Mouse (Mus musculus) ES-CJ7 (cell line): ENCODE data around the gene Cd48.
"Not testable (repeated sequence)": the region's sequence is repeated elsewhere in the genome, so short reads cannot be mapped to it uniquely, and the experiment has no call there.

ENCODE experiments used
- DNase-seq: peaks from one replicate; pipeline ENCODE4 v3.0.0; 2011; ENCODE audit warnings: low read depth, low spot score

Cd48 gene

DNA sequence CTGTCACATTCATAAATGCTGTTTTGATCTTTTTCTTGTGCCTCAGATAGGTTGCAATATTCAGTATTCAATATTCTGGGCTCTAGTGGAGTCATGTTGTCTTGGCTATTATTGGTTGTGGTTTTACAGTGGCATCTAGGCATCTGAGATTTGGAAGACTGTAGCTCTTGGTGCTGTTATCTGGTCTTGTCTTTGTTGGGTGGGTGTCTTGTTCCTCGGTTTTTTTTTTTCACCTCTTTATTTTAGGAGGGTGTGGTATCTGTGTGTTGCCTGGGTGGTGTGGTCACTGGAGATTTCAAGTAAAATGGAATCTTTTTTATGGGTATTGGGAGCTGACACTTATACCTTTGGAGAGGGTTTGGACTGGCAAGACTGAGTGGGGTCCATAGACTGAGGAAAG lies 12.1 kb downstream of the Cd48 start:
- no peak for DNase-seq

DNA sequence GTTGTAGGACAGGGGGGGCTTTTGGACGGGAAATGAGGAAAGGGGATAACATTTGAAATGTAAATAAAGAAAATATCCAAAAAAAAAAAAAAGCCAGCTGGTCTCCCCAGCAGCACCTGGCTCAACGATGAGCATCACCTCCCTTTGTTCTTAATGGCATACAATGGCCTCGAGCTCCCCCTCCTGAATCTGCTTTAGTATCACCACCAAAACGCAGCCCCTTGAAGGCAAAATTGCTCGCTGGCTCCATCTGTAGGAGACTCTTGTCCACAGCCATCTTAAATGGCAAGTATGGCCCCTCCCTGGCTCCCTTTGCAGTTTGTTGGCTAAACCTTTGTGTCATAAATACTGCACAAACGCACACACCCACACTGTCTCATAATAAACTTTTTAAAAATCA lies 17.2 kb downstream of the Cd48 start:
- DNase-seq, result peak; percentile 87

DNA sequence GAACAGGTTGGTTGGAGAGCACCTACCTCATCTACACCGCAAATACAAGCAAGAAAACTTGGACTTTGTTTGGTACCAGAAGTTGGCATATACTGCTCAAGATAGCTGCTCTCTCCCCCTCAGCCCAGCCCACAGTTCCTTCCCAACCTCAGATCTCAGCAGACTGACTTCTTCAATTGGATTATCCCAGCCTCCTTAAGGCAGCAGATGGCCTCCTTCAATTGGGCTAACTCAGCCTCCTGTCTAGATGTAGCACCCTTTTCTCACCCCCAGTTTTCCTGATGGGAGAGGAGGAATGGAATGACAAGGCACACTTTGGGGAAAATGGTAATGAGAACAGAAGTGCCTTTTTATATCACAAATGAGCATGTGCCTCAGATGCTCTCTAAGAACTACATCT lies 31.9 kb downstream of the Cd48 start:
- not testable (repeated sequence) for DNase-seq

DNA sequence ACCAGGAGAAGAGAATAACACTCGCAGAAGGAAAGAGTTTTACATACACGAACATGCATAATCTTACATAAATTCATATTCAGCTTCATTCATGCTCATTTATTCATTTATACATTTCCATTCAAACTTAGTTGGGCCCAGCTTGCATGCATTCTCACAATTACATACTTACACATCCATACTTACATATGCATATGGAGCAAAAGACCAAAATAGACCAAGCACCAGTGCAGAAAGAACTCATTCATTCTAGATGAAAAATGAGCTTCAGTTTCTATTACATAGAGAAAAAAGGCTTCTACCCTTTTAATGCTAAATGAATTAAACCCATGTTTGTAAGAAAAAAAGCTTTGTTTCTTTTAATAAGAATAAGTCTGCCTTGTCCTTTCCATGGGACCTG lies 33.6 kb downstream of the Cd48 start:
- DNase-seq, result no peak

DNA sequence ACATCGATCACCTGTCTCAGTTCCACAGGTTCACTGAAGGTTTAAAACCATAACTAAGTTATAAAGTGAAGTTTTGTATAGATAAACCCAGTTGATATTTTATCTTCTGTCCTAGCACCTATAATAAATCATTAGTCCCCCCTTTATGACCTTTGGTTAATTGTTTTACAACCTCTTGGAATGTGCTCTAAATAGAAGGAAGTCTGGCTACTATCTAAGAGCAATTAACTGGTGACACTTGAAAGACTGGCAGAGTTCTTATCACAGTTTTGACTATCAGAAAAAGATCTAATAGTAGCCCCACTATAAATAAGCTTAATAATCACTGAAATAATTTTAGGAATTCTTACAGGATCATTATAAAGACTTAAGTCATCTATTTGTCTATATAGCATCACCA lies 34.4 kb downstream of the Cd48 start:
- no peak for DNase-seq

DNA sequence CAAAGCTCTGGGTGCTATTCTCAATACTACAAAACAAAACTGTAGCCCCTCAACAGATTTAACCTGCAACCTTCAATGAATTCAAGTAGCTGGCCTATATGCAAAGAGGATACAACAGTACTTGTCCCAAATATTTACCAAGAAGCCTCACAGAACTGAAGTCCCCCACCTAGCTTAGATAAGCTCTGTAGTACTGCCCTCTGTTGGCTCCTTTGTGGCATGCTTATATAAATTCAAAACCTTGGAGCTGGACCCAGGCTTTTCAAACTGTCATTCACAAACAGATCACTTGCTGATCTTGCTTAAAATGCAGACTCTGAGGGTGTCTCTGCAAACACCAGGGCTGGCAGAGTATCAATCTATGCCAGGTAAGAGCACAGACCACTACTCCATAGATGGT lies 49.4 kb downstream of the Cd48 start:
- DNase-seq, result no peak

DNA sequence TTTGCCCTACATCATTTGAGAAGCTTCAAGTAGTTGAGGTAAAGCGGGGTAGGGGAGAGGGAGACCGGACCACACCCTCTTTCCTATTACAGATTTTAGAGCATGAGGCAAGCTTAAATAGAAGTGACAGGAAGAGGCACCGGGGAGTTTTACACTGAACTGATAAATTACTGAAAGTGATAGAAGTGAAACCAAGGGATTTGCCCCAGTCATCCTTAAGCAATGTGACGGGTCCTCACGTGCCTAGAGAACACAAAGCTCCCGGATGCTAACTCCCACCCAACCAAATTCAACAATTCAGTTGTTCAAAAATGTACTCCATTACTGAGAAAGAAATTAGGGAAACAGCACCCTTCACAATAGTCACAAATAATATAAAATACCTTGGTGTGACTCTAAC lies 53.1 kb downstream of the Cd48 start:
- no peak for DNase-seq

DNA sequence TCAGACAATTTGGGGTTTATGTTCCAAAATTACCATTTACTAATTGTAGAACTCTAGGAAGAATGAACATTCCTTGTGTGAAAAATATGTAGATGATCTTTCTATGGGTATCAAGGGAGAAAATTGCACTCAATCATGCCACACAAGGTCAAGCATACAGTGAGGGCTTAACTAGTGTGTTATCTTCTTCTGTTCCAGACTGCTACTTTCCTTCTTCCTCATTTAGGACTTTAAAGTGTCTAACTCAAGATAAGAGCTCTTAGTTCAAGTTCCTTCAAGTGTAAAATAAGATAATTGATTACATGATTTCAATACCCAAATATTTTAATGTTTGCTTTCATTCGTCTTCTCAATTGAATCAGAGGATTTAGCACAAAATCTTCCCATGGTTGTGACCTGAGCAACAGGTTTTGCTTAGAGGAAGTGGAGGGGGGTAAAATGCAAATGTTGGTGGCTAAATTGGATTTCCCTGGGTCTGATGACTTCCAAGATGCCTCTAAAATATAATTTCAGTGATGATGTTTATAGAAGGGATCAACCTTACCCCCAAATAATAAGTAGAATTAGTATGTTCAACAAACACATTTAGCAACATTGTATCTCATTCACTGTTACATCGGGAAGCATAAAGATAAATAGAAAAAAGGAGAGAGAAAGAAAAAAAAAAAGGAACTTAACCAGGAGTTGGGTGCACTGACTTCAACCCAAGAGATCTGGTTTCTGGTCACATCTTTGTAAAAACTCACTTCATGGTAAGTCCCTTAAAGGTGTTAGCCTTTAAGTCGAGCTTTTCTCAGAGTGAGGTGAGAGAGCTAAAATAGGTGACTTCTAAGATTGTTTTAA lies 66.5 kb downstream of the Cd48 start:
- DNase-seq, result no peak
